Mouse (Mus musculus) CH12.LX (cell line): ENCODE data around the gene 1700056E22Rik. TPM values are rescaled to one million over a fixed set of nuclear protein-coding genes. Genes with fewer than 3 reads are reported as not detected.
A peak's percentile ranks its signal among the peaks of the same experiment; 100 is the strongest.

ENCODE experiments used
- DNase-seq: peaks from one replicate; pipeline ENCODE4 v3.0.0-alpha.2; 2013; ENCODE audit errors: extremely low read depth
- H3K27ac ChIP-seq: 2 replicates; pipeline ENCODE4 v1.5.1; 2012; ENCODE audit warnings: low read depth, mild to moderate bottlenecking, control low read depth, moderate library complexity; ENCODE audit not compliant: insufficient read depth
- H3K27me3 ChIP-seq: replicated peaks from 2 replicates; pipeline ENCODE3; 2012; ENCODE audit warnings: inconsistent platforms
- H3K36me3 ChIP-seq, 2 experiments: replicated peaks in 1 of 2; 2 replicates each; pipeline versions ENCODE3 to v1.6.1; 2012; ENCODE audit warnings: inconsistent platforms in 1 of 2, low read length in 1 of 2, mild to moderate bottlenecking in 1 of 2, mixed read lengths in 1 of 2, moderate library complexity in 1 of 2; ENCODE audit not compliant: control insufficient read depth in 1 of 2, insufficient read depth in 1 of 2
- H3K4me1 ChIP-seq, 2 experiments: 2 replicates each; pipeline ENCODE4 v1.6.1; 2012; ENCODE audit warnings: inconsistent platforms in 1 of 2, moderate library complexity in 1 of 2; ENCODE audit not compliant: insufficient read depth in 2 of 2, control insufficient read depth in 1 of 2
- H3K4me2 ChIP-seq: 2 replicates; pipeline ENCODE4 v1.6.1; 2012; ENCODE audit warnings: low read depth, mild to moderate bottlenecking, control low read depth; ENCODE audit not compliant: poor library complexity, insufficient read depth, severe bottlenecking
- H3K4me3 ChIP-seq, 3 experiments: fragments of 150-350 bp in 1 of 3; sonication (generic) in 1 of 3; replicated peaks in 1 of 3; 2 replicates each; pipeline versions ENCODE3 to v1.5.1; 2011 to 2012; ENCODE audit warnings: low read depth in 2 of 3, low read length in 2 of 3, mild to moderate bottlenecking in 2 of 3, moderate library complexity in 2 of 3, control low read depth in 1 of 3, improper control_type of control experiment in 1 of 3, inconsistent platforms in 1 of 3, mixed read lengths in 1 of 3; ENCODE audit not compliant: poor library complexity in 1 of 3
- H3K79me2 ChIP-seq: replicated peaks from 2 replicates; pipeline ENCODE4 v1.6.1; 2012; ENCODE audit warnings: mild to moderate bottlenecking, moderate library complexity; ENCODE audit not compliant: control insufficient read depth, poor library complexity, insufficient read depth, severe bottlenecking; ENCODE audit errors: extremely low read depth
- H3K9ac ChIP-seq: 2 replicates; pipeline ENCODE4 v1.6.1; 2012; ENCODE audit warnings: low read depth, mild to moderate bottlenecking, control low read depth, moderate library complexity; ENCODE audit not compliant: insufficient read depth
- H3K9me3 ChIP-seq: replicated peaks from 2 replicates; pipeline ENCODE3; 2012; ENCODE audit warnings: low read length, inconsistent platforms, mixed read lengths
- CHD1 ChIP-seq: IDR thresholded peaks from 2 replicates; pipeline ENCODE4 v1.6.1; 2012; ENCODE audit warnings: low read depth, low read length, improper control_type of control experiment, inconsistent platforms
- CHD2 ChIP-seq: IDR thresholded peaks from 2 replicates; pipeline ENCODE4 v1.6.1; 2011; ENCODE audit warnings: low read length, improper control_type of control experiment
- CTCF ChIP-seq, 2 experiments: IDR thresholded peaks in 1 of 2; conservative IDR thresholded peaks in 1 of 2; 2 replicates each; pipeline ENCODE4 v1.5.1; 2011 to 2012; ENCODE audit warnings: low read depth in 2 of 2, low read length in 2 of 2, improper control_type of control experiment in 1 of 2, inconsistent platforms in 1 of 2, mild to moderate bottlenecking in 1 of 2, moderate library complexity in 1 of 2
- ELF1 ChIP-seq: IDR thresholded peaks from 2 replicates; pipeline ENCODE4 v1.6.1; 2014; ENCODE audit warnings: low read depth, mild to moderate bottlenecking, inconsistent platforms, low read length, improper control_type of control experiment
- GABPA ChIP-seq: IDR thresholded peaks from 2 replicates; pipeline ENCODE4 v1.6.1; 2012; ENCODE audit warnings: low read depth, low read length, improper control_type of control experiment, inconsistent platforms; ENCODE audit not compliant: insufficient replicate concordance
- JUN ChIP-seq: IDR thresholded peaks from 2 replicates; pipeline ENCODE4 v1.6.1; 2011; ENCODE audit warnings: low read depth, mild to moderate bottlenecking, low read length, improper control_type of control experiment, moderate library complexity; ENCODE audit not compliant: insufficient read depth
- MAZ ChIP-seq: IDR thresholded peaks from 2 replicates; pipeline ENCODE4 v1.6.1; 2012; ENCODE audit warnings: low read depth, mild to moderate bottlenecking, inconsistent platforms, low read length, improper control_type of control experiment, moderate library complexity
- MXI1 ChIP-seq: IDR thresholded peaks from 2 replicates; pipeline ENCODE4 v1.6.1; 2011; ENCODE audit warnings: mild to moderate bottlenecking, low read depth, low read length, improper control_type of control experiment
- MYC ChIP-seq: IDR thresholded peaks from 2 replicates; pipeline ENCODE4 v1.6.1; 2011; ENCODE audit warnings: low read depth, mild to moderate bottlenecking, improper control_type of control experiment, low read length
- NELFE ChIP-seq: IDR thresholded peaks from 2 replicates; pipeline ENCODE4 v1.6.1; 2011; ENCODE audit warnings: low read depth, low read length, improper control_type of control experiment
- PAX5 ChIP-seq: IDR thresholded peaks from 2 replicates; pipeline ENCODE4 v1.6.1; 2012; ENCODE audit warnings: low read length, inconsistent platforms, mixed read lengths
- RCOR1 ChIP-seq: conservative IDR thresholded peaks from 2 replicates; pipeline ENCODE4 v1.6.1; 2012; ENCODE audit warnings: low read depth, mild to moderate bottlenecking, inconsistent platforms, low read length, improper control_type of control experiment
- SMC3 ChIP-seq: IDR thresholded peaks from 2 replicates; pipeline ENCODE4 v1.6.1; 2011; ENCODE audit warnings: low read depth, low read length, improper control_type of control experiment
- TBP ChIP-seq: conservative IDR thresholded peaks from 2 replicates; pipeline ENCODE4 v1.6.1; 2011; ENCODE audit warnings: low read depth, low read length, improper control_type of control experiment
- TCF12 ChIP-seq: IDR thresholded peaks from 2 replicates; pipeline ENCODE4 v1.6.1; 2014; ENCODE audit warnings: low read depth, mild to moderate bottlenecking, inconsistent platforms, low read length, improper control_type of control experiment
- USF1 ChIP-seq: IDR thresholded peaks from 2 replicates; pipeline ENCODE4 v1.6.1; 2014; ENCODE audit warnings: low read depth, mild to moderate bottlenecking, inconsistent platforms, low read length, improper control_type of control experiment
- USF2 ChIP-seq: conservative IDR thresholded peaks from 2 replicates; pipeline ENCODE4 v1.6.1; 2011; ENCODE audit warnings: low read depth, low read length, improper control_type of control experiment
- ZC3H11A ChIP-seq: IDR thresholded peaks from 2 replicates; pipeline ENCODE4 v1.6.1; 2012; ENCODE audit warnings: low read depth, mild to moderate bottlenecking, inconsistent platforms, low read length, improper control_type of control experiment
- ZKSCAN1 ChIP-seq: IDR thresholded peaks from 2 replicates; pipeline ENCODE4 v1.6.1; 2012; ENCODE audit warnings: low read depth, inconsistent platforms, low read length, improper control_type of control experiment, borderline replicate concordance
- ZMIZ1 ChIP-seq: IDR thresholded peaks from 2 replicates; pipeline ENCODE4 v1.6.1; 2012; ENCODE audit warnings: low read depth, mild to moderate bottlenecking, inconsistent platforms, low read length, improper control_type of control experiment
- ZNF384 ChIP-seq: IDR thresholded peaks from 2 replicates; pipeline ENCODE4 v1.6.1; 2012; ENCODE audit warnings: low read depth, low read length, improper control_type of control experiment, inconsistent platforms
- dilution Hi-C: fragments of 300-500 bp; cut with MboI; formaldehyde crosslinking; loops from 2 replicates; pipeline ENCODE4 v1.14.3; 2020; ENCODE audit warnings: low sequenced_read_pairs; ENCODE audit not compliant: extremely low pct_unique_long_range_greater_than_20kb, extremely low pct_ligation_motif_present
- in situ Hi-C: fragments of 300-500 bp; cut with MboI; formaldehyde crosslinking; loops from 3 replicates; pipeline ENCODE4 v1.14.3; 2019; ENCODE audit warnings: low sequenced_read_pairs, low pct_ligation_motif_present, low pct_unique_long_range_greater_than_20kb, mixed read lengths
- polyA plus RNA-seq: library from polyadenylated mRNA; unstranded; fragments of >175 nt; gene quantifications from 2 replicates; pipeline ENCODE4 v1.2.1, GENCODE M21; 2012; ENCODE audit warnings: low read depth; ENCODE audit not compliant: insufficient read length
- total RNA-seq, 2 experiments: library from RNA; depleted of rRNA; stranded (reverse); fragments of 300-350 nt in 1 of 2; fragments of >200 nt in 1 of 2; gene quantifications; 2 replicates each; pipeline ENCODE4 v1.2.3; 2012 to 2014

1700056E22Rik gene
- total and polyA plus RNA-seq, 3 experiments: 0.25 to 1.0 (median 0.26) TPM

DNA sequence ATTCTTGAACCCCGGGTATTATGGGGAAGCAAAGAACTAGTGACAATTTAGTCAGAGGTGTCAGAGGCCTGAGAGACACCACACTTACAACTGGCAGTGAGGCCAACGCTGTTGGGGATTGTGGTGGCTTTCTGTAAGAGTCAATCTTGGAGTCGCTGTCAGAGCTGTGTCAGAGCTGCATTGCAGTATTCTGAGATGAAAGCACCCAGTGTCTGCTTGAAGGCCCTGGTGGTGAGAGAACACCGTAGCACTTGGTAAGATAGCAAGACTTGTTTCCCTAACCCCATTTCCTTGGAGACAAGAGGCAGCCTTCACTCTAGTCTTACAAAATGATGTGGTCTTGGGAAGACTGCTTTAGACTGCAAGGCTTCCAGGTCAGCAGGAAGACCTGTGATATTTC lies 18.2 kb upstream of the 1700056E22Rik start:
- dilution Hi-C loops: no loop called here

DNA sequence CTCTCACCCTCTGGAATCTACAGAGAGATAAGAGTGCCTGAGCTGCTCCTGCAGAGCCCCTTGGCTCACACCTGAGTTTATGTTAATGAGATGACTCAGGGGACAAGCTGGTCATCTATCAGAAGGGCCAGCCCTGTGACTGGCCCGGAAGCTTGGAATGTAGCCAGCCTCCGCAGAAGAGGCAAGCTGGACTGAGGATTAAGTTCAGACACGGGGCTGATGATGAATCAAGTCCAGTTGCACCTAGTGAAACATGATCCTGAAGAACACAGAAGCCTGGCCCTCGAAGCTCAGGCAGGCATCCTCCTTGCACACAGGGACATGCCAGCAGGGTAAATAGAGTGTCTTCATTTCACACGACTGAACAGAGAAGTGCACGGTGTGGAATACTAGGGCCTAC lies 17.7 kb upstream of the 1700056E22Rik start:
- no peak overlapping the region for H3K4me2 ChIP-seq
- H3K79me2 ChIP-seq: no peaks in the 10 kb centered on the region
- H3K4me3 ChIP-seq: no peak overlapping the region
- no peak overlapping the region for H3K9ac ChIP-seq
- no peaks in the 10 kb centered on the region for H3K27me3 ChIP-seq
- no peak for DNase-seq
- dilution Hi-C loops (no loop called here), in situ Hi-C loops (no loop called here)
- no peak overlapping the region for H3K27ac ChIP-seq
- peaks cover 0 to 42% of the 10 kb centered on the region in 2 experiments for H3K36me3 ChIP-seq
- H3K4me1 ChIP-seq: peaks cover 9 to 73% of the 10 kb centered on the region in 2 experiments; a peak in 3 of 4 replicates
- TF ChIP-seq TBP: no peak
- TF ChIP-seq JUN: no peak
- no peak for TF ChIP-seq CHD1
- TF ChIP-seq ELF1: no peak
- TF ChIP-seq ZKSCAN1: no peak
- no peak for TF ChIP-seq ZNF384
- TF ChIP-seq NELFE: no peak
- no peak for TF ChIP-seq ZMIZ1
- TF ChIP-seq TCF12: no peak
- no peak for TF ChIP-seq MXI1
- no peak for TF ChIP-seq GABPA
- no peak for TF ChIP-seq PAX5
- no peak for TF ChIP-seq SMC3
- TF ChIP-seq RCOR1: no peak
- TF ChIP-seq USF1: no peak
- no peak for TF ChIP-seq ZC3H11A
- TF ChIP-seq MAZ: no peak
- TF ChIP-seq MYC: no peak
- no peak for TF ChIP-seq CHD2
- TF ChIP-seq USF2: no peak
- no peaks in the 10 kb centered on the region for H3K9me3 ChIP-seq

More for the DNA sequence above, 18.2 kb upstream of the 1700056E22Rik start:
- Histone ChIP-seq H3K9me3 (no peaks in the 10 kb centered on the region), H3K9ac (no peak overlapping the region), H3K27me3 (no peaks in the 10 kb centered on the region), H3K36me3 (peaks cover 0 to 47% of the 10 kb centered on the region in 2 experiments), H3K4me1 (peaks cover 9 to 68% of the 10 kb centered on the region in 2 experiments; a peak in 3 of 4 replicates), H3K79me2 (no peaks in the 10 kb centered on the region), H3K4me2 (no peak overlapping the region), H3K4me3 (no peak overlapping the region), H3K27ac (no peak overlapping the region)
- TF ChIP-seq CTCF (conservative IDR thresholded peaks at IDR 0.05 in 1 of 2, IDR thresholded peaks at IDR 0.05 in 1 of 2; ENCODE audit: low read depth in 2 of 2, low read length in 2 of 2) (0 out of 4 replicates have a peak, but pooled peaks of 1 of the 2 experiments have one; percentile 4), ZNF384 (no peak)
- DNase-seq: no peak
- in situ Hi-C loops: no loop called here
